Mouse (Mus musculus): ENCODE data around the gene Hist1h2ag.

Hist1h2ag gene

GRCm38 (mm10) chr13:22008707-22009106 lies 34.0 kb downstream of the Hist1h2ag start:
- DNase-seq (ENCODE audit: low spot score in 2 of 2): no peak

DNA sequence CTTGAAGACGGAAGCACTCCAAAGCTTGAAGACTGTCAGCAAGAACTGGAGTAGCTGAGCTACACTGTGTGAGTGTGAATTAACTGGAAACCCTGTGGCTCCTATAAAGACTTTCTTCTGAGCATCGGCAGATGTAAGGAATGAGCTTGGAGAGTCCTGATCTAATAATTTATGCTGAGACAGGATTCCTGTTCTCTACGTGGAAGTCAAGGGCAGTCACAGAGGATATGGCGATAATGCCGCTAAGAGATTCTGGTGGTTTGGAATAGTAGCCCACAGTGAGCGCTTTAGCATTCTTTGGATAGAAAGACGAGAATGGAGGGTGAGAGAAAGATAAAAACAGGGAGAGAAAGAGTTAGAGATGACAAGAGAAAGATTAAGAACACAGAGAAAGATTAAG lies 34.9 kb downstream of the Hist1h2ag start:
- no peak for DNase-seq (ENCODE audit: low spot score in 2 of 2)

DNA sequence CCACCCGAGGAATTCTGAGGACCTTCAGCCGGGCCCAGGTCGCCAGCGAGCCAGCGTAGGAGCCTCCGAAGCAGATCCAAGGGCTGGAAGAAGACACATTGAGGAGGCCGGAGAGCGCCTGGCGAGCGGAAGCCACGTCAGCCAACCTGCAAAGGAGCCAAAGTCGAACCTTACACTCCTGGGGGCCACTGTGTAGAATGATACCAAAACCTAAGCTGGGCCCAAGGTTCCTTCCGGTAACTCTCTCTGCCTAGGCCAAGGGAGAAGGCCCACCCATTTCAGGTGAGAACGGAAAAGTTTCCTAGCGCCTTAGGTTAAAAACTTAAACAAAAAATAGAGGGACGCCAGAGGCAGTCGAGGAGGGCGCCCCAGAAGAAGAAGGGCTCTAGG lies 35.6 kb downstream of the Hist1h2ag start:
- DNase-seq (ENCODE audit: low spot score in 2 of 2): no peak

DNA sequence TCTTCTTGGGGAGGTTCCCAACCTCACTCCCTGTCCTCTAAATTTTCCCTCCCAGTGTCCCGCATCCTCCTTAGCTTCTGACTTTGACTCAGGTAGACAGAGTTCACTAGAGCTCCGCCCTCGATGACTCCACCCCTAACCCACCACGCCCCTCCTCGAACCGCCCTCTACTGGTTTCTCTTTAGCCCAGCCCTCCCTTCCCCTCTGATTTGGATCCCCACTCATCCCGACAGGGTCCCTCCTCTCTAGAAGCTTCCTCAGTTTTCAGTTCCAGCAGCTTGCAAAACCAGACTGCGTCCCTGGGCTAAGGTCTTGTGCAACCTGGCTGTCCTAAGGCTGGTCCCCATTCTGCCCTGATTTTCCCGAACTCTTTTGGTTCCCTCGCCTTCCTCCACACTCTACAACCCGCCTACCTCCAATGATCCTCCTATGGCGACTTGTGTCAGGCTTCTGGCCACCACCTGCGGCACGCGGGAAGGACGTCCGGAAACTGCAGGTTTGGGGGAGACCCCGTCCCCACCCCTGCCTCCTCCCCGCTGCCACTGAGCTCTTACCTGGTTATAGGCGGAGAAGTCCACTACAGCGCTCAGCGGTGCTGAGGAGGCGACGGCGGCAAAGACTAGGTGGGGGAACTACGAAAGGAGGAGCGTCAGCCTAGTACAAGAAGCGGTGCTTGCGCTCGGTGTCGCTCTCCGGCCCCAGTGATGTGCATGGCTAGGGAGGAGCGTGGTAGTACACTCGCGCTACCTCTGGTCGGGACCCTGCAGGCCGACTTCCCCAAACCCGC lies 36.2 kb downstream of the Hist1h2ag start:
- DNase-seq (ENCODE audit: low spot score in 2 of 2): peak; percentile 52 to 61

DNA sequence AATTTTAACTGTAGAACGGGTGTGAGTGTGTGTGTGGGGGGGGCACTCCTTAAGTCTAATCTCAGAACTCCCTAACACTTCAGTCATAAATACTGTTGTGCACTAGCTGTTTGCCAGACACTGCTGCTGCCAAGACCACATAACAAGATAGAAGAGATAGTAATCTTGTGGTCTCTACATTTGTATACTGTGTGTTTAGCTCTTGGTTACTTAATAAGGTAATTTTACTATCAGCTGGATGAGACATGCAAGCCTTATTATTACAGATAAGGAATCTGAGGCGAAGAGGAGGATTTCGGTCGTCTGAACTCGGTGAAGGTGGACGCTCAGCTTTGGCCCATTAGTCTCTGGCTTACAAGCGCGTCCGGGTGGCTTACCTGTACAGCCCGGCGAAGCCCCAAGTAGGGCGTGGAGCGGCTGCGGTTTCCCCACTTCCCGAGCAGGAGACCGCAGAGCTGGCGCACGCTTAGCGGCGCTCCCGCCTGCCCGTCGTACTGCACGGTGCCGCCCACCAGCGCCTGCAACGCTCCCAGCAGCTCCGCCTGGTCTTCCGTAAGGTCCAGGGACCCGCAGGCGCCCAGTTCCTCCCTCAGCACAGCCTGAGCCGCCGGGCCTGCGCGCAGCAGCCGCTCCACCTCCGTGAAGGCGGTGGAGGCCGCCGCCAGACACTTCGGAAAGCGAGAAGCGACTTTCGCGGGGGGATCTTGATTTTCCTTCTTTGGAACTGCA lies 37.0 kb downstream of the Hist1h2ag start:
- DNase-seq (ENCODE audit: low spot score in 2 of 2): peak; percentile 43

DNA sequence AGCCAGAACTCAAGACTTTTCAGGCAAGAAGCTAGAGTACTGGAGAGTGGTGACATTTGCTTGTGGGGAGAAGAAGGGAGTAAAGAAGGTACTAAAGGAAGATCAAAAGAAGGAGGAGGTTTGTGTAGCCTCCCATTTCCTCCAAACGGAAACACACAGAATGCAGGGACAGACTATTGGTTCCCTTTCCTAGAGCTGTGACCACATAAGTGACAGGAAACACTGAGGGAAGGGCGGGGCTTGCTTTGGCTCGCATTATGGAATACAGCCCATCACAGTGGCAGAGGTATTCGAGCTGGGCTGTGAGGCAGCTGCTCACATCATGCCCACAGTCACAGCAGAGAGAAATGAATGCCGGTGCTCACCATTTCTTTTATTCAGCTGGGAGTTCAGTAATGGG lies 40.9 kb downstream of the Hist1h2ag start:
- DNase-seq (ENCODE audit: low spot score in 2 of 2): no peak

GRCm38 (mm10) chr13:22001346-22001745 lies 41.4 kb downstream of the Hist1h2ag start:
- no peak for DNase-seq (ENCODE audit: low spot score in 2 of 2)

- DNase-seq (ENCODE audit: low spot score in 2 of 2): no peak
Observed at GRCm38 (mm10) chr13:21999147-21999546, 43.6 kb downstream of the Hist1h2ag start.

DNA sequence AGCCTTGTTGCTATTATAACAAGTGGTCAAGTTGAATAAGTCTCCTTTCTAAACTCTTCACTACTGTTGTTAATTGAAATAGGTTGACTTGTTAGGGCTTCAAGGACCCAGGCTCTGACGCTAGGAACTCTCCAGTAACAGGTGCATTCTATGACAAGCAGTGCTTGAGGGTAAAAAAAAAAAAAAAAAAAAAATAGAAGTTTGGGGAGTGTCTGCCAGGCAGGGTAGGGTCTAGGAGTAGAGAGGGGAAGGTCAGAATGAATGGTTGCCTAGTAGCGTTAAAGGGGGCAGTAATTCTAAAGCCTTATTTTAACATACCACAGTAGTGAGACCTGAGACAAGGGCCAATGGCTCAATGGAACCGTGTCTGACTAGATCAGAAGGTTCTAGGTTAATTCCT lies 44.3 kb downstream of the Hist1h2ag start:
- no peak for DNase-seq (ENCODE audit: low spot score in 2 of 2)

DNA sequence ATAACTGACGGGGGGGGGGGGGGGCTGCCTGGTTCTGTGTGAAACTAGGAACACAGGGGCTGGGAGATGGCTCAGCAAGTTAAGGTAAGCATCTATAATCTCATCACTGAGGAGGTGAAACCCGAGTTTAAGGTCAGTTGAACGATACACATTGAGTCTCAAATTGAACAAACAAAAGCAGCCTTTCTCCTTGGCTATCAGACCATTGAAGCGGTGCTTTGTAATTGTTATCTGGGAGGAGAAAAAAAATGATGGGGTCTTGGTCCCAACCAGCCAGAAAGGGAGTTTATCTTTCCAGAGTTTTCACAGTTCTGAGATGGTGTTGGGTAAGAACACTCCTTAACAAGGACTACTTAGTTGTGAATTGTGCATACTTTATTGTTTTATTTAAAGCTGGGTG lies 44.9 kb downstream of the Hist1h2ag start:
- DNase-seq (ENCODE audit: low spot score in 2 of 2): no peak

DNA sequence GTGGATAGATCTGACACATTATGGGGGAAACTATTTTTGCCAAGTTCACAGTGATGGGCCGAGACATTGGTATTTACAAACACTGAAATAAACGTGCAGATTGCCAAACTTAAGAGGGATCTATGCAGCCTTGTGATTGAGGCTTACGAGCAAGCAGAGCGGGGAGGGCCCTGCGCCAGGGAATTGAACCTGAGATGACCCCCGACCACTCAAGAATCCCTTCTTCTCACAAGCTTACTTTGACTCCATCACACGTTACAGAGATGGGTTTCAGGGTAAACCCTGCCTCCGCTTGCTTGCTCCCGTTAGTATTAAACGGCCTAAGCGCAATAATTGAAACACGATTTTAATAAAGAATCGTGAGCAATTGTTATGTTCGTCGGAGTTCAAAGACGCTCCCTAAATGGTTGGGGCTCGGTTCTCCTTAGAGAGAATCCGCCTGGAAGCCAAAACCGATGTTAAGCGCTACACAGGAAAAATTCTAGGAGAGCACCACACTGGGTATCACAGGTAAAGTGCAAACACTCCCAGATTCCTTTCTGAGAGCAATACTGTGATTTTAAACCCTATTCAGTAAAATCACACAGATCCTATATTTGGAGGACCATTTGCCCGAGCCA lies 45.4 kb downstream of the Hist1h2ag start:
- DNase-seq (ENCODE audit: low spot score in 2 of 2): no peak

DNA sequence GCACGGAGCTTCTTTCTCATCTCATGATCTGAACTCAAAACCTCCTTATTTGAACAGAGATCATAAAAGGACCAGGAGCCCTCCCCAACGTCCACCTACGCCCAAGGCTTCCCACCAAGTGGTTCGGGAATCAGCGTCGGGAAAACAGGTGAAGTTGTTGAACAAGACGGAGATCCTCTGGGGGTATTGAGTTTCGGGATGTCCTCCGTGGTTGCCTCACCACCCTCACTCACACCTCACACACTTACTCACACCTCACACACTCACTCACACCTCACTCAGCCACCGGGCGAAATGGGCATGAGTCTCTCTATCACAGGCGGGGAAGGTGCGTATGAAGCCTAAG lies 45.9 kb downstream of the Hist1h2ag start:
- DNase-seq (ENCODE audit: low spot score in 2 of 2): no peak

GRCm38 (mm10) chr13:21996101-21996839 lies 46.5 kb downstream of the Hist1h2ag start:
- no peak for DNase-seq (ENCODE audit: low spot score in 2 of 2)

DNA sequence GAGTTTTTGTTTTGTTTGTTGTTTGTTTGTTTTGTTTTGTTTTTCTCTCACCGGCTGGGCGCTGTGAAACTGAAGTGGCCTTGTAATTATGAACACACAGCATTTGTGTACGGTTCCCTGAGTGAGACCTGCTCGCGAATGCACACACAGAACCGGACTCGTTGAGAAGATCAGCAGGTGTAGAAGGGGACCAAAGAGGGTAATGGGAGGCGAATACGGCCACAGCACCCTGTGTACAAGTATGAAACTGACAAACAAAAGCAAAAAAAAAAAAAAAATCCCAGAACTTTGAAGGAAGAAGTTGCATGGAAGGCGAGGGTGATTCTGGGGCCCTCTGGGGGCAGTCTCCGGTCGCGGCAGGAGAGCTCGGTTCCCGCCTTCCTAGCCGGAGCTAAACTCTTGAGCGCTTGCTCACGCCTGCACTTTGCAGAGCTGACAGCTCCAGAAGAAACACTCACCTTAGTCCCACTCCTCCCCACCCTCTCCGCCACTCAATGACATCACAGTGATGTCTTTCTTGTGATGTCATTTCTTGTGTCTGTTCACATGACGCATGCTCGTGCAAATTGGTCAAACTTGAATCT lies 47.3 kb downstream of the Hist1h2ag start:
- peak in 1 of 2 experiments; percentile 43 for DNase-seq (ENCODE audit: low spot score in 2 of 2)

- no peak for DNase-seq (ENCODE audit: low spot score in 2 of 2)
Observed at GRCm38 (mm10) chr13:21994896-21995295, 47.8 kb downstream of the Hist1h2ag start.

DNA sequence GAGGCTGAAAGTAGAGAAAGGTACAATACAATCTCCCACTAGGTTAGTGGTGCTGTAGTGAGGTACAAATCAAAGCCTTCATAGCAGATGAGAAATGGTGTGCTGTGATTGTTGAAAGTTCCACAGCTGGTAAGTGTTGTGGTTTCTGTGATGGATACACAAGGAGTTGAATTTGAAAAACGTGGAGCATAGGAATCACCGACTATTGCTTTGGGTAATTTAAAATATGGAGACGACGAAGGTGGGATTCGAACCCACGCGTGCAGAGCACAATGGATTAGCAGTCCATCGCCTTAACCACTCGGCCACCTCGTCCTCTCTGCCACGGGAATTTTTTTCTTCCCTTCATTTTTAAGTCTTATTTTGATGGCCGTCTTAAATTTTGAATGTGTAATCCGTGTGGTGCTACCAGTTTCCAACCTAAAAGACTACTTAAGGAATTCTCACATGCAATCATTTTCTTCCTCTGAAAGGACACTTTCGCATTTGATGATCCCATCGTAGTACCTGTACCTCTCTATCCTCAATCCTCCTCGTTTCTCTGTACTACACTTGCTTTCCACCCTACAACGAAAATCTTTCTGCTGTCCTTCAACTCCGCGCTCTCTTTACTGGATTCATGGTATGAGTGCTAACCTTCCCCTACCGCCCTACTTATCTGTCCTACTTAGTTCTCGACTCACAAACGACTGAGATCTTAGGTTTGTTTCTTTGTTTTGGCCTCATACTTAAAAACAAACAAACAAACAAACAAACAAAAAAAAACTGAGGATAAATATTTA lies 48.6 kb downstream of the Hist1h2ag start:
- peak in 1 of 2 experiments; percentile 45 for DNase-seq (ENCODE audit: low spot score in 2 of 2)

DNA sequence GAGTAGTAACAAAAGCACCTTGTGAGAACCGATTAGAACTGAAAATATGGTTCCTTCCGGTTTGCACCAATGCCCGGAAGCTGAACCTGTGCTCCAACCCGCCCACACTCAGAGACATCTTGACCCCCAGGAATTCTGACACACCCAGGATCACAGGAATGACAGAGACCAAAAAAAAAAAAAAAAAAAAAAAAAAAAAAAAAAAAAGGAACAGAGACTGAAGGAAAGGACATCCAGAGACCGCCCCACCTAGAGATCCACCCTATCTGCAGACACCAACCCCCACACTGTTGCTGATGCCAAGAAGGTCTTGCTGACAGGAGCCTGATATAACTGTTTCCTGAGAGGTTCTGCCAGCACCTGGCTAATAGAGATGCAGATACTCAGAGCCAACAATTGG lies 50.2 kb downstream of the Hist1h2ag start:
- no peak for DNase-seq (ENCODE audit: low spot score in 2 of 2)

All from thymus, postnatal 10 days (tissue).